Mouse (Mus musculus): ENCODE measurements around the gene Ankrd17. TPM values are rescaled to one million over a fixed set of nuclear protein-coding genes. Genes with fewer than 3 reads are reported as not detected.

The Ankrd17 gene
- 20.2 and 44.3 TPM in 2 replicates for polyA plus RNA-seq (2012; rRNA removed; ENCODE audit: low replicate concordance)

GRCm38 (mm10) chr5:90366121-90367066 is at the start of gene Ankrd17:
TSS of gene Ankrd17 (minus strand) at chr5:90366577.

GRCm38 (mm10) chr5:90367067-90367303 is 608 bp upstream of the Ankrd17 start, which contains the start of gene Gm9958:
TSS of gene Gm9958 (plus strand) at chr5:90367204.

GRCm38 (mm10) chr5:90223534-90224381 is 142.6 kb downstream of the Ankrd17 start, which contains the start of gene Cox18:
TSS of gene Cox18 (minus strand) at chr5:90224001.

Other genes starting within 250 kb of the Ankrd17 start
- 27.4 and 41.6 TPM in 2 replicates for gene Cox18, start 142.6 kb downstream of the Ankrd17 start, polyA plus RNA-seq (2012; rRNA removed; ENCODE audit: low replicate concordance)
- gene Gm9958, start 627 bp upstream of the Ankrd17 start, polyA plus RNA-seq (2012; rRNA removed; ENCODE audit: low replicate concordance) = 0.82 and 2.7 TPM in 2 replicates
- gene Alb, start 94.3 kb upstream of the Ankrd17 start, polyA plus RNA-seq (2012; rRNA removed; ENCODE audit: low replicate concordance) = 8.5 and 61.5 TPM in 2 replicates
- 0.26 and 0.35 TPM in 2 replicates for gene Afp, start 124.2 kb upstream of the Ankrd17 start, polyA plus RNA-seq (2012; rRNA removed; ENCODE audit: low replicate concordance)
- gene Afm, start 152.4 kb upstream of the Ankrd17 start, polyA plus RNA-seq (2012; rRNA removed; ENCODE audit: low replicate concordance) = 0.24 TPM in 1 of 2 replicates, not detected in the other
- gene 5830473C10Rik, start 194.5 kb upstream of the Ankrd17 start, polyA plus RNA-seq (2012; rRNA removed; ENCODE audit: low replicate concordance) = 0.10 TPM in 1 of 2 replicates, not detected in the other

Measured in mammary gland, adult 2 months (tissue).